Mouse (Mus musculus): ENCODE measurements around the gene Efnb3. TPM values are rescaled to one million over a fixed set of nuclear protein-coding genes. Genes with fewer than 3 reads are reported as not detected.

Gene Efnb3
- total and polyA plus RNA-seq, 3 experiments: 0.56 to 2.8 (median 1.1) TPM

GRCm38 (mm10) chr11:69608525-69608924, 48.5 kb upstream of the Efnb3 start:
- Histone ChIP-seq H3K27me3 (replicated peaks) (peaks cover 84% of the 10 kb centered on the region), H3K79me2 (replicated peaks; ENCODE audit: control insufficient read depth, extremely low read depth, insufficient read depth, poor library complexity, severe bottlenecking) (no peaks in the 10 kb centered on the region), H3K4me1 (ENCODE audit: control insufficient read depth in 1 of 2, insufficient read depth in 2 of 2) (peaks cover 9 to 12% of the 10 kb centered on the region in 2 experiments), H3K27ac (ENCODE audit: insufficient read depth, low read depth) (no peak overlapping the region), H3K36me3 (replicated peaks in 1 of 2; ENCODE audit: control insufficient read depth in 1 of 2, insufficient read depth in 1 of 2, low read length in 1 of 2) (no peaks in the 10 kb centered on the region), H3K9me3 (replicated peaks; ENCODE audit: low read length) (no peaks in the 10 kb centered on the region), H3K4me2 (ENCODE audit: insufficient read depth, low read depth, poor library complexity, severe bottlenecking) (no peak overlapping the region), H3K9ac (ENCODE audit: insufficient read depth, low read depth) (no peak overlapping the region), H3K4me3 (replicated peaks in 1 of 3; ENCODE audit: low read depth in 2 of 3, low read length in 2 of 3, poor library complexity in 1 of 3) (no peak overlapping the region)
- TF ChIP-seq UBTF (IDR thresholded peaks at IDR 0.05; ENCODE audit: low read depth, low read length) (no peak), ZKSCAN1 (IDR thresholded peaks at IDR 0.05; ENCODE audit: borderline replicate concordance, low read depth, low read length) (no peak), ZNF384 (IDR thresholded peaks at IDR 0.05; ENCODE audit: low read depth, low read length) (no peak), RCOR1 (conservative IDR thresholded peaks at IDR 0.05; ENCODE audit: low read depth, low read length) (no peak), KAT2A (IDR thresholded peaks at IDR 0.05; ENCODE audit: insufficient replicate concordance, low read length) (no peak), MAX (IDR thresholded peaks at IDR 0.05; ENCODE audit: low read length) (no peak), MEF2A (IDR thresholded peaks at IDR 0.05; ENCODE audit: borderline replicate concordance, low read depth, low read length) (no peak), POLR2A (IDR thresholded peaks at IDR 0.05; ENCODE audit: low read depth, low read length) (no peak), EP300 (IDR thresholded peaks at IDR 0.05; ENCODE audit: low read length) (no peak), MYC (IDR thresholded peaks at IDR 0.05; ENCODE audit: low read depth, low read length) (no peak), CTCF (conservative IDR thresholded peaks at IDR 0.05 in 1 of 2, IDR thresholded peaks at IDR 0.05 in 1 of 2; ENCODE audit: low read depth in 2 of 2, low read length in 2 of 2) (no peak), ELF1 (IDR thresholded peaks at IDR 0.05; ENCODE audit: low read depth, low read length) (no peak), MAFK (IDR thresholded peaks at IDR 0.05; ENCODE audit: insufficient replicate concordance, low read length) (no peak)
- dilution Hi-C loops (cut with MboI; ENCODE audit: extremely low pct_ligation_motif_present, extremely low pct_unique_long_range_greater_than_20kb, low sequenced_read_pairs): no loop called here
- in situ Hi-C loops (cut with MboI; ENCODE audit: low pct_ligation_motif_present, low pct_unique_long_range_greater_than_20kb, low sequenced_read_pairs): no loop called here
- no peak for DNase-seq (ENCODE audit: extremely low read depth)

- no peak overlapping the region for H3K9ac ChIP-seq (ENCODE audit: insufficient read depth, low read depth)
- H3K27me3 ChIP-seq (replicated peaks): peaks cover 85% of the 10 kb centered on the region
- H3K4me1 ChIP-seq (ENCODE audit: control insufficient read depth in 1 of 2, insufficient read depth in 2 of 2): peaks cover 9% of the 10 kb centered on the region in 2 experiments
- no peaks in the 10 kb centered on the region for H3K9me3 ChIP-seq (replicated peaks; ENCODE audit: low read length)
- no peak overlapping the region for H3K27ac ChIP-seq (ENCODE audit: insufficient read depth, low read depth)
- in situ Hi-C loops (cut with MboI; ENCODE audit: low pct_ligation_motif_present, low pct_unique_long_range_greater_than_20kb, low sequenced_read_pairs) (no loop called here), dilution Hi-C loops (cut with MboI; ENCODE audit: extremely low pct_ligation_motif_present, extremely low pct_unique_long_range_greater_than_20kb, low sequenced_read_pairs) (no loop called here)
- DNase-seq (ENCODE audit: extremely low read depth): no peak
- no peak overlapping the region for H3K4me2 ChIP-seq (ENCODE audit: insufficient read depth, low read depth, poor library complexity, severe bottlenecking)
- no peaks in the 10 kb centered on the region for H3K36me3 ChIP-seq (replicated peaks in 1 of 2; ENCODE audit: control insufficient read depth in 1 of 2, insufficient read depth in 1 of 2, low read length in 1 of 2)
- no peak overlapping the region for H3K4me3 ChIP-seq (replicated peaks in 1 of 3; ENCODE audit: low read depth in 2 of 3, low read length in 2 of 3, poor library complexity in 1 of 3)
- TF ChIP-seq MYC (IDR thresholded peaks at IDR 0.05; ENCODE audit: low read depth, low read length): no peak
- TF ChIP-seq HCFC1 (IDR thresholded peaks at IDR 0.05; ENCODE audit: low read depth, low read length): no peak
- no peak for TF ChIP-seq POLR2AphosphoS2 (IDR thresholded peaks at IDR 0.05; ENCODE audit: low read depth, low read length)
- TF ChIP-seq MAX (IDR thresholded peaks at IDR 0.05; ENCODE audit: low read length): no peak
- TF ChIP-seq NRF1 (IDR thresholded peaks at IDR 0.05; ENCODE audit: low read depth, low read length): no peak
- TF ChIP-seq ZMIZ1 (IDR thresholded peaks at IDR 0.05; ENCODE audit: low read depth, low read length): no peak
- TF ChIP-seq TBP (conservative IDR thresholded peaks at IDR 0.05; ENCODE audit: low read depth, low read length): no peak
- no peak for TF ChIP-seq USF1 (IDR thresholded peaks at IDR 0.05; ENCODE audit: low read depth, low read length)
- no peaks in the 10 kb centered on the region for H3K79me2 ChIP-seq (replicated peaks; ENCODE audit: control insufficient read depth, extremely low read depth, insufficient read depth, poor library complexity, severe bottlenecking)
Measured at GRCm38 (mm10) chr11:69606832-69607231, 46.8 kb upstream of the Efnb3 start.
